Mouse (Mus musculus): ENCODE data around the gene Ccl1. TPM values are rescaled to one million over a fixed set of nuclear protein-coding genes. Genes with fewer than 3 reads are reported as not detected.

The Ccl1 gene
- total RNA-seq, 2 experiments from 2014 or later, result not detected

DNA sequence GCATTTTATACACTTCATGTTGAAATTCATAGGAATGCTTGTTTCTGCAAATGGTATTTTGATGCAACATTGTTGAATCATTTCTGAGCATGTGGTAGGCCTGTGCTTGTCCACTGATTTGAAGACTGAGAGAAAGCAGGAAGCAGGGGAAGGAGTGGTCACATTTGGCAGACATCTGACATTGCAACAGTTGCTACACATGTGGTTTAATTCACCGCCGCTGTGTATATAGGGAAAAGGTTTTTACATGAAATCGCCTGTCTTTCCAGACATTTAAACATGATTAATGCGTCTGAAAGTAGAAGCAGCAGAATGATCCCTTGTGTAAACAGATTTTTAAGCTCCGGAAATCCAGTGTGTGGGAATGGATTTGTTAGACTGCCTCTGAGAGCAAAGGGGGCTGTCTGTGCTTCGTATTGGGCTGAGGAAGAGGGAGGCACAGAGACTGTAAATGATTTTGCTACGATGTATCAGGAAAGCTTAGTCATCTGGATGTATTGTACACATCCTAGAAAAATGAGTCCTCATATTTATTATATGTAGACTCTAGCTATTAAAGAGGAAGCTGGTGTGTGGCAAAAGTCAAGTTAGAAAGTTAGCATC is 165.9 kb downstream of the Ccl1 start:
- intact Hi-C loops (cut with DNase I), result no loop called here
- DNase-seq, result no peak

- DNase-seq, result no peak
- intact Hi-C loops (cut with DNase I), result no loop called here
These were observed 169.3 kb downstream of the Ccl1 start for GRCm38 (mm10) chr11:82136196-82136595.

DNA sequence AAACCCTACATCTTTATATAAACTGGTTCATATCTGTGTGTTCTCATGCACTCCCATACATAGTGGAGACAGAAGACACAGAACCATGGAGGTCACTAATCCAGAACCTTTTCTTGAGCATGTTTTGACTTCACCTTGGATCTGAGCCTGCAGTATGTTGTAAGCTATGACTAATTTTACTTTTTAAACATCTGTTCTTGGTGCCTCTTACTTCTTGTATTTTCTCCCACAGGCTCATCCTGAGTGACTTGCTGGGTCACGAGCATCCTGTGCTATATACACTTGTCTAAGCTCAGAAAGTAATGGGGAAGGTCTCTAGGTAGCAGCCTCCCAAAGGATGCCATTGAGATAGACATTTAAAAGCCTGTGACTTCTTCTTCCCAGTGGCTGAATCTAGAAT is 172.5 kb downstream of the Ccl1 start:
- intact Hi-C loops (cut with DNase I), result no loop called here
- DNase-seq, result no peak

Other genes with a start within 250 kb of the Ccl1 start
- 10 to 100 TPM; 19.5 to 20.9 TPM for gene Ccl11, start 247.9 kb downstream of the Ccl1 start, total RNA-seq (2021)
- not detected for gene Ccl12, start 203.8 kb downstream of the Ccl1 start, total RNA-seq (2021)
- under 1 TPM in 1 of 2 experiments, not detected in 1; 0.97 TPM for gene Ccl8, start 190.5 kb downstream of the Ccl1 start, total RNA-seq (2021)
- not detected for gene Tmem132e, start 83.2 kb upstream of the Ccl1 start, total RNA-seq (2021)